In genomic region chr15:84624870-84625269, GRCm38 (mm10) we compare ENCODE assay signal across 12 mouse cellular contexts. TPM values are rescaled to one million over a fixed set of nuclear protein-coding genes. Genes with fewer than 3 reads are reported as not detected.
DNase-seq lines count a peak whose midpoint lies in the region; ATAC-seq and TF ChIP-seq lines count a peak whose summit lies in the region.
"Had no signal": no experiment of that assay in that cellular context is flagged by ENCODE, and none has a peak within 500 bp of the region (broad histone marks: within the 10 kb centered on the region; RNA-seq: fewer than 3 reads in every experiment).

No protein-coding gene starts in this region.

- 43% methylated on average over 9 of the region's 9 CpGs for WGBS in kidney, postnatal 0 days
- 64% methylated on average over 9 of the region's 9 CpGs for WGBS in liver, embryonic 11.5 days

- H3K4me1 ChIP-seq in kidney, postnatal 0 days (replicated peaks; ENCODE audit: insufficient read depth, low read length), result no peaks in the 10 kb centered on the region
- H3K4me1 ChIP-seq in liver, embryonic 11.5 days (replicated peaks; ENCODE audit: control insufficient read depth, insufficient read depth, low read length), result no peaks in the 10 kb centered on the region; the same call in 1 of the 2 replicates

- no peaks in the 10 kb centered on the region for H3K9me3 ChIP-seq in kidney, postnatal 0 days (replicated peaks; ENCODE audit: low read length)
- H3K9me3 ChIP-seq in liver, embryonic 11.5 days (ENCODE audit: control insufficient read depth, low read length), result no peaks in the 10 kb centered on the region
- H3K9me3 ChIP-seq: forebrain, embryonic 12.5 days; neural tube, embryonic 12.5 days had no signal

- TF ChIP-seq CTCF in kidney, postnatal 0 days (IDR thresholded peaks at IDR 0.05; ENCODE audit: low read depth), result no peak

- peak; percentile 25 for DNase-seq in kidney, postnatal 0 days (ENCODE audit: low spot score)
- DNase-seq in kidney, adult 11 months, result no peak
- DNase-seq in urinary bladder, postnatal 25 days (ENCODE audit: low spot score), result peak; percentile 26
- DNase-seq in urinary bladder, adult 18-20 months (ENCODE audit: low spot score in 2 of 2), result no peak
- DNase-seq in heart, postnatal 14 days, result peak; percentile 67 to 68
- DNase-seq in testis, postnatal 14 days (ENCODE audit: low spot score), result peak; percentile 40
- no peak for DNase-seq in liver, embryonic 11.5 days (ENCODE audit: low spot score)
- no peak for DNase-seq in frontal cortex, postnatal 36 days (ENCODE audit: low spot score in 2 of 2)
- DNase-seq: liver; spleen, adult 18-20 months had no signal

- no peak overlapping the region for H3K9ac ChIP-seq in kidney, postnatal 0 days (ENCODE audit: low read depth, low read length)
- no peak overlapping the region for H3K9ac ChIP-seq in liver, embryonic 11.5 days (ENCODE audit: low read depth, low read length)
- H3K9ac ChIP-seq: forebrain, embryonic 12.5 days; neural tube, embryonic 12.5 days had no signal

- ATAC-seq in kidney, postnatal 0 days (replicated peaks; ENCODE audit: low FRiP score, low read depth), result no peak
- no peak for ATAC-seq in liver, embryonic 11.5 days (replicated peaks; ENCODE audit: low FRiP score)

- no peak overlapping the region for H3K4me2 ChIP-seq in kidney, postnatal 0 days (ENCODE audit: low read length)
- no peak overlapping the region for H3K4me2 ChIP-seq in liver, embryonic 11.5 days
- H3K4me2 ChIP-seq: forebrain, embryonic 12.5 days; neural tube, embryonic 12.5 days had no signal

- intact Hi-C loops in heart, postnatal 14 days (cut with DNase I), result loop anchor here (5.0 kb wide), 1 partner anchor 93 kb away; no protein-coding TSS in a partner anchor

- no peaks in the 10 kb centered on the region for H3K27me3 ChIP-seq in kidney, postnatal 0 days (ENCODE audit: insufficient read depth, low read length)
- peaks cover 5% of the 10 kb centered on the region; the same call in 1 of the 2 replicates for H3K27me3 ChIP-seq in liver, embryonic 11.5 days (replicated peaks; ENCODE audit: control insufficient read depth, insufficient read depth, low read length)
- H3K27me3 ChIP-seq: neural tube, embryonic 12.5 days had no signal

- H3K27ac ChIP-seq in kidney, postnatal 0 days, result no peak overlapping the region
- H3K27ac ChIP-seq in liver, embryonic 11.5 days (ENCODE audit: low read depth, low read length), result no peak overlapping the region
- H3K27ac ChIP-seq: forebrain, embryonic 12.5 days; neural tube, embryonic 12.5 days had no signal

- H3K36me3 ChIP-seq in kidney, postnatal 0 days (ENCODE audit: insufficient read depth, low read length), result no peaks in the 10 kb centered on the region
- no peaks in the 10 kb centered on the region for H3K36me3 ChIP-seq in liver, embryonic 11.5 days (ENCODE audit: control insufficient read depth, insufficient read depth, low read length)
- H3K36me3 ChIP-seq: forebrain, embryonic 12.5 days; neural tube, embryonic 12.5 days had no signal

- no peak overlapping the region for H3K4me3 ChIP-seq in kidney, postnatal 0 days (replicated peaks; ENCODE audit: low read depth, low read length)
- no peak overlapping the region for H3K4me3 ChIP-seq in liver, embryonic 11.5 days (ENCODE audit: low read depth, low read length)
- H3K4me3 ChIP-seq: forebrain, embryonic 12.5 days; neural tube, embryonic 12.5 days had no signal

RNA-seq across cellular contexts. Expression of gene Prr5, which starts 44.5 kb away (rescaled TPM):
- polyA plus RNA-seq in kidney, postnatal 0 days (2015; fragmentation: Nextera tagmentation; extraction: Ambion mirVana), result 35.0 and 35.6 TPM in 2 replicates
- total RNA-seq in heart, postnatal 14 days (2021), result 1 to 10 TPM; 5.6 to 8.3 TPM
- polyA plus RNA-seq in liver, embryonic 11.5 days (2014; fragmentation: Nextera tagmentation; extraction: Ambion mirVana), result 17.7 and 20.4 TPM in 2 replicates

Comparison
In these comparisons a context has a peak if more than half of its experiments do, and no peak if none do; other contexts are left out.
1. DNase-seq: peak in kidney, postnatal 0 days (single experiment), urinary bladder, postnatal 25 days (single experiment), heart, postnatal 14 days (2 of 2) and testis, postnatal 14 days (single experiment); none in kidney, adult 11 months (single experiment), urinary bladder, adult 18-20 months (0 of 2), liver, embryonic 11.5 days (single experiment) and frontal cortex, postnatal 36 days (0 of 2).